Mouse (Mus musculus): ENCODE data around the gene Actr8. TPM values are rescaled to one million over a fixed set of nuclear protein-coding genes. Genes with fewer than 3 reads are reported as not detected.

The Actr8 gene
- polyA plus RNA-seq, 1 experiment from 2014 or later: 74.6 TPM

- Histone ChIP-seq H3K9me3 (replicated peaks) (no peaks in the 10 kb centered on the region), H3K4me1 (no peaks in the 10 kb centered on the region), H3K36me3 (no peaks in the 10 kb centered on the region), H3K27me3 (replicated peaks) (no peaks in the 10 kb centered on the region), H3K27ac (replicated peaks) (no peak overlapping the region), H3K4me2 (no peak overlapping the region), H3K4me3 (replicated peaks) (no peak overlapping the region), H3K9ac (replicated peaks) (no peak overlapping the region)
- 91% methylated on average over 6 of the region's 6 CpGs for WGBS
- ATAC-seq (ENCODE audit: low FRiP score): no peak
These were observed 40.7 kb downstream of the Actr8 start for GRCm38 (mm10) chr14:30018846-30019245.

- WGBS: 96% methylated on average over 8 of the region's 8 CpGs
- no peaks in the 10 kb centered on the region for H3K4me1 ChIP-seq
- no peaks in the 10 kb centered on the region for H3K27me3 ChIP-seq (replicated peaks)
- no peak overlapping the region for H3K4me2 ChIP-seq
- H3K9me3 ChIP-seq (replicated peaks): no peaks in the 10 kb centered on the region
- H3K27ac ChIP-seq (replicated peaks): no peak overlapping the region
- no peak overlapping the region for H3K4me3 ChIP-seq (replicated peaks)
- no peak overlapping the region for H3K9ac ChIP-seq (replicated peaks)
- H3K36me3 ChIP-seq: no peaks in the 10 kb centered on the region
- ATAC-seq (ENCODE audit: low FRiP score): no peak
These were observed 41.2 kb downstream of the Actr8 start for GRCm38 (mm10) chr14:30019375-30019774.

GRCm38 (mm10) chr14:30019792-30020575 is 41.8 kb downstream of the Actr8 start:
- Histone ChIP-seq H3K27ac (replicated peaks) (no peak overlapping the region), H3K9me3 (replicated peaks) (no peaks in the 10 kb centered on the region)
- WGBS: 49% methylated on average over 9 of the region's 9 CpGs

GRCm38 (mm10) chr14:30022471-30022870 is 44.3 kb downstream of the Actr8 start:
- no peaks in the 10 kb centered on the region for H3K36me3 ChIP-seq
- no peak overlapping the region for H3K4me2 ChIP-seq
- no peak overlapping the region for H3K9ac ChIP-seq (replicated peaks)
- no peaks in the 10 kb centered on the region for H3K4me1 ChIP-seq
- H3K9me3 ChIP-seq (replicated peaks): no peaks in the 10 kb centered on the region
- ATAC-seq (ENCODE audit: low FRiP score): no peak
- 92% methylated on average over 6 of the region's 6 CpGs for WGBS
- H3K27ac ChIP-seq (replicated peaks): no peak overlapping the region
- H3K4me3 ChIP-seq (replicated peaks): no peak overlapping the region
- H3K27me3 ChIP-seq (replicated peaks): no peaks in the 10 kb centered on the region

More at GRCm38 (mm10) chr14:30019792-30020575, 41.8 kb downstream of the Actr8 start:
- Histone ChIP-seq H3K36me3 (no peaks in the 10 kb centered on the region), H3K4me2 (no peak overlapping the region), H3K4me3 (replicated peaks) (no peak overlapping the region), H3K9ac (replicated peaks) (no peak overlapping the region), H3K27me3 (replicated peaks) (no peaks in the 10 kb centered on the region), H3K4me1 (no peaks in the 10 kb centered on the region)
- no peak for ATAC-seq (ENCODE audit: low FRiP score)

- Histone ChIP-seq H3K9me3 (replicated peaks) (no peaks in the 10 kb centered on the region), H3K27me3 (replicated peaks) (no peaks in the 10 kb centered on the region), H3K27ac (replicated peaks) (no peak overlapping the region), H3K4me3 (replicated peaks) (no peak overlapping the region), H3K36me3 (no peaks in the 10 kb centered on the region), H3K4me1 (no peaks in the 10 kb centered on the region), H3K9ac (replicated peaks) (no peak overlapping the region), H3K4me2 (no peak overlapping the region)
- WGBS: 66% methylated on average over 7 of the region's 7 CpGs
- no peak for ATAC-seq (ENCODE audit: low FRiP score)
These were observed 46.2 kb downstream of the Actr8 start for GRCm38 (mm10) chr14:30024387-30024786.

- H3K27ac ChIP-seq (replicated peaks): no peak overlapping the region
- no peaks in the 10 kb centered on the region for H3K27me3 ChIP-seq (replicated peaks)
- ATAC-seq (ENCODE audit: low FRiP score): no peak
- H3K4me1 ChIP-seq: no peaks in the 10 kb centered on the region
- H3K4me2 ChIP-seq: no peak overlapping the region
- H3K36me3 ChIP-seq: no peaks in the 10 kb centered on the region
- no peaks in the 10 kb centered on the region for H3K9me3 ChIP-seq (replicated peaks)
- no peak overlapping the region for H3K9ac ChIP-seq (replicated peaks)
- WGBS: 51% methylated on average over 2 of the region's 2 CpGs
- H3K4me3 ChIP-seq (replicated peaks): no peak overlapping the region
These were observed 49.2 kb downstream of the Actr8 start for GRCm38 (mm10) chr14:30027378-30027777.

GRCm38 (mm10) chr14:30033405-30033804 is 55.3 kb downstream of the Actr8 start:
- H3K4me1 ChIP-seq: no peaks in the 10 kb centered on the region
- H3K4me2 ChIP-seq: no peak overlapping the region
- no peak for ATAC-seq (ENCODE audit: low FRiP score)
- no peaks in the 10 kb centered on the region for H3K27me3 ChIP-seq (replicated peaks)
- no peak overlapping the region for H3K27ac ChIP-seq (replicated peaks)
- H3K4me3 ChIP-seq (replicated peaks): no peak overlapping the region
- no peak overlapping the region for H3K9ac ChIP-seq (replicated peaks)
- WGBS: 70% methylated on average over 8 of the region's 8 CpGs
- peaks cover 18% of the 10 kb centered on the region for H3K36me3 ChIP-seq
- no peaks in the 10 kb centered on the region for H3K9me3 ChIP-seq (replicated peaks)

- H3K36me3 ChIP-seq: peaks cover 43% of the 10 kb centered on the region
- no peaks in the 10 kb centered on the region for H3K4me1 ChIP-seq
- H3K4me2 ChIP-seq: no peak overlapping the region
- H3K4me3 ChIP-seq (replicated peaks): no peak overlapping the region
- WGBS: 93% methylated on average over 18 of the region's 18 CpGs
- H3K27ac ChIP-seq (replicated peaks): no peak overlapping the region
- no peaks in the 10 kb centered on the region for H3K9me3 ChIP-seq (replicated peaks)
- no peak overlapping the region for H3K9ac ChIP-seq (replicated peaks)
- ATAC-seq (ENCODE audit: low FRiP score): no peak
- H3K27me3 ChIP-seq (replicated peaks): no peaks in the 10 kb centered on the region
These were observed 60.3 kb downstream of the Actr8 start for GRCm38 (mm10) chr14:30038431-30038830.

GRCm38 (mm10) chr14:30039413-30039812 is 61.3 kb downstream of the Actr8 start:
- ATAC-seq (ENCODE audit: low FRiP score): no peak
- H3K27ac ChIP-seq (replicated peaks): no peak overlapping the region
- H3K4me3 ChIP-seq (replicated peaks): no peak overlapping the region
- H3K27me3 ChIP-seq (replicated peaks): no peaks in the 10 kb centered on the region
- H3K9ac ChIP-seq (replicated peaks): no peak overlapping the region
- no peaks in the 10 kb centered on the region for H3K9me3 ChIP-seq (replicated peaks)
- H3K36me3 ChIP-seq: peaks cover 40% of the 10 kb centered on the region
- WGBS: 87% methylated on average over 4 of the region's 4 CpGs
- H3K4me1 ChIP-seq: no peaks in the 10 kb centered on the region
- H3K4me2 ChIP-seq: no peak overlapping the region

- ATAC-seq (ENCODE audit: low FRiP score): no peak
- 83% methylated on average over 9 of the region's 9 CpGs for WGBS
- H3K4me3 ChIP-seq (replicated peaks): no peak overlapping the region
- no peaks in the 10 kb centered on the region for H3K27me3 ChIP-seq (replicated peaks)
- H3K4me2 ChIP-seq: no peak overlapping the region
- H3K9ac ChIP-seq (replicated peaks): no peak overlapping the region
- H3K9me3 ChIP-seq (replicated peaks): no peaks in the 10 kb centered on the region
- no peak overlapping the region for H3K27ac ChIP-seq (replicated peaks)
- peaks cover 50% of the 10 kb centered on the region for H3K36me3 ChIP-seq
- no peaks in the 10 kb centered on the region for H3K4me1 ChIP-seq
These were observed 63.7 kb downstream of the Actr8 start for GRCm38 (mm10) chr14:30041836-30042235.

GRCm38 (mm10) chr14:30043356-30043940 is 65.3 kb downstream of the Actr8 start:
- 89% methylated on average over 7 of the region's 7 CpGs for WGBS
- no peak overlapping the region for H3K27ac ChIP-seq (replicated peaks)
- peaks cover 42% of the 10 kb centered on the region for H3K36me3 ChIP-seq
- no peak for ATAC-seq (ENCODE audit: low FRiP score)
- no peaks in the 10 kb centered on the region for H3K9me3 ChIP-seq (replicated peaks)
- H3K4me1 ChIP-seq: no peaks in the 10 kb centered on the region
- H3K27me3 ChIP-seq (replicated peaks): no peaks in the 10 kb centered on the region
- no peak overlapping the region for H3K4me2 ChIP-seq
- no peak overlapping the region for H3K4me3 ChIP-seq (replicated peaks)
- H3K9ac ChIP-seq (replicated peaks): no peak overlapping the region

- WGBS: 87% methylated on average over 10 of the region's 10 CpGs
These were observed 67.1 kb downstream of the Actr8 start for GRCm38 (mm10) chr14:30045239-30045638.

More at GRCm38 (mm10) chr14:30045239-30045638, 67.1 kb downstream of the Actr8 start:
- H3K36me3 ChIP-seq: peaks cover 42% of the 10 kb centered on the region
- no peaks in the 10 kb centered on the region for H3K4me1 ChIP-seq
- H3K27ac ChIP-seq (replicated peaks): no peak overlapping the region
- H3K9me3 ChIP-seq (replicated peaks): no peaks in the 10 kb centered on the region
- no peak overlapping the region for H3K9ac ChIP-seq (replicated peaks)
- ATAC-seq (ENCODE audit: low FRiP score): no peak
- H3K4me2 ChIP-seq: no peak overlapping the region
- no peaks in the 10 kb centered on the region for H3K27me3 ChIP-seq (replicated peaks)
- H3K4me3 ChIP-seq (replicated peaks): no peak overlapping the region
